Mouse (Mus musculus) liver, postnatal 0 days (tissue): ENCODE data around the gene Chrm3.

ENCODE experiments used
- CTCF ChIP-seq: sonication (generic); IDR thresholded peaks from 2 replicates; pipeline ENCODE4 v1.5.1; 2016; ENCODE audit warnings: antibody characterized with exemption, low read depth
- EP300 ChIP-seq: IDR thresholded peaks from 2 replicates; pipeline ENCODE4 v1.6.1; 2016; ENCODE audit warnings: antibody characterized with exemption, low read depth, mild to moderate bottlenecking

- TF ChIP-seq CTCF (no peak), EP300 (no peak)
Observed at GRCm38 (mm10) chr13:9881930-9882329, 478.7 kb downstream of the Chrm3 start.
